Mouse (Mus musculus) E14TG2a.4 (cell line): Measurements from ENCODE around the gene Padi4.

Source experiments
- CTCF ChIP-seq: conservative IDR thresholded peaks from 2 replicates; pipeline ENCODE4 v1.5.1; 2014; ENCODE audit warnings: low read length
- NANOG ChIP-seq: IDR thresholded peaks from 2 replicates; pipeline ENCODE4 v1.6.1; 2014; ENCODE audit warnings: borderline replicate concordance, low read length, mixed read lengths
- POU5F1 ChIP-seq: IDR thresholded peaks from 2 replicates; pipeline ENCODE4 v1.6.1; 2014; ENCODE audit warnings: low read length, borderline replicate concordance

DNA sequence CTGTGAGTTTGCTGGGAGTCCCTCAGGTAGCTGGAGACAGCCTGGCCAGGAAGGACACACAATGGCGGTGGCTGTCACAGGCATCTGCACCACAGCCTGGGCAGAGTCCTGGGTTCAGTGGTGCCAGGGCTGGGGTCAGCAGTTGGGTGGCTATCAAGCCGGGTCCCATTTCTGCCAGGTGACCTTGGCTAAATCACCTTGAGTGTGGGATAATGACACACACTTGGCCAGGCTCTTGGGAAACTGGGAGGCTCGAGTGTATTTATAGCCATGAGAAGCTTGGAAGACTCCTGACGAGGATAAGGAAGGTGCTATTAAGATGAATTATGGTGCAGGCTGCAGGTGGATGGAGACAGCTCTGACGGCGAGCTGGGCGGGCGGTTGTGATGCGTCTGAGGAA is 30.6 kb upstream of the Padi4 start:
- TF ChIP-seq CTCF: no peak
- no peak for TF ChIP-seq POU5F1
- no peak for TF ChIP-seq NANOG
